Mouse (Mus musculus): ENCODE data around the gene Apmap. TPM values are rescaled to one million over a fixed set of nuclear protein-coding genes. Genes with fewer than 3 reads are reported as not detected.
"Not testable (repeated sequence)": the region's sequence is repeated elsewhere in the genome, so short reads cannot be mapped to it uniquely, and the experiment has no call there.

Gene Apmap
- total RNA-seq, 1 experiment from 2014 or later, result 25.6 TPM

DNA sequence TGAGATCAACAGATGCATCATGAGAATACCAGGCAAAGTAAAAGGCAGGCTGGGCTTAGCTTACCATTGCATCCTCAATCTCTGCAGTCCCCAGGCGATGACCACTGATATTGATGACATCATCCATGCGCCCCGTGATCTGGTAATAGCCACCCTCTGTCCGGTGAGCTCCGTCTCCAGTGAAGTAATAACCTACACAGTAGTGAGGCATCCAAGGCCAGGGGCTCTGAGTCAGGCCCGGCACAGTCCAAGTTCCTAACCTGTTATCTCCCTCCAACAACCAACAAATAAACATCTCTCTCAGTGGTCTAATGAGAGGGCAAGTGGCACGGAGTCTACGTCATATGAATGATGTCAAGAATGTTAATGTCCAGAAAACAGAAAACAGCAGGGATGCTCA lies 16.6 kb upstream of the Apmap start:
- ATAC-seq (ENCODE audit: extremely low read depth, insufficient number of reproducible peaks, low FRiP score, poor library complexity, severe bottlenecking), result no peak

DNA sequence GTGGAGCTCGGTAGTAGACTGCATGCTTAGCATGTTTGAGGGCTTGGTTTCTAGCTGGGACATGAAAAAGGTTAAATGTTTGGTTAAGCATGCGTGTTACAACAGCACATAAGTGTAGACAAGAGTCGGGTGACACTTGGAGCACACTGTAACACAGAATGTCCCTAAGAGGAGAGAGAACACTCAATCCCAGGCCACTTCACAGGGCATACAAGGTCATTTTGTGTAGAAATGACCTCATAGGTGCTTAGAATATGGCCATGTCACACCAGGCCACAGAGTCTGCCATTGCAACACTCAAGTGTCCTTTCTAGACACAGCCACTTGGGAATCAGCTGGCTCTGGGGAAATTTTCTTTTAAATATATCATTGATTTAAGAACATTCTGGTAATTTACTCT lies 15.6 kb upstream of the Apmap start:
- ATAC-seq (ENCODE audit: extremely low read depth, insufficient number of reproducible peaks, low FRiP score, poor library complexity, severe bottlenecking), result no peak

DNA sequence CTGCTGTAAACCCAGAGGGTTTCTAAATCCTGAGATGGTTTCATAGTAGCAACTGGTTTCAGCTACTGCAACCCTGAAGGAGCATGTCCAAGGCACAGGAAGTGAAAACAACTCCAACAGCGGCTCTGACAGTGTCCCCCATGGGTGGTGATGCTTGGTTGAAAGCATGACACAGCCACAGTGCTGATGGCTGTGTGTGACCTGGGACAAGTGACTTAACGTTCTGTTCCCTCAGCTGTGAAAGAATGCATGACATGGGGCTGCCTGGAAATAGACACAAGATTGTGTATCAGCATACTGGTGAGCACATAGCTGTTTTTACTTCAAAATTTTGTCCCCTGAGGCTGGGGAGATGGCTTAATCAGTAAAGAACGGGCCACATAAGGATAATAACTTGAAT lies 13.3 kb upstream of the Apmap start:
- ATAC-seq (ENCODE audit: extremely low read depth, insufficient number of reproducible peaks, low FRiP score, poor library complexity, severe bottlenecking), result no peak

DNA sequence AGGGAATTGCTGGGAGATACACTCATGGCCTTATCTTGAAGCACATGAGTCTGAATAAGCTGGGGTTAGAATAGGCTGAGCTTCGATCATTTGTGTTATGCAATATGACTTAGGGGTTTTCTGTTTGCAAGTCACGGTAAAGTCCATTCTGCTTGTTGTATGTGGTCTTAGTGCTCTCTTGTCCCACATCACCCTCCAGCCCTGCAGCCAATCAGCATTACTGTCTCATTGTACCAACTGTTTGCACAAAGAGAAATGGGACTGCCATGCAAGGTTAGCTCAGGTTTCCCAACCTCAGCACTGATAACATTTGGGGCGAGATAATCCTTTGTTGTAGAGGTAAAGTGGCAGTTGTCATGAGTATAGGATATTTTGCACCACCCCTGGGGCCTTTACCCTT lies 1.7 kb upstream of the Apmap start:
- no peak for ATAC-seq (ENCODE audit: extremely low read depth, insufficient number of reproducible peaks, low FRiP score, poor library complexity, severe bottlenecking)

DNA sequence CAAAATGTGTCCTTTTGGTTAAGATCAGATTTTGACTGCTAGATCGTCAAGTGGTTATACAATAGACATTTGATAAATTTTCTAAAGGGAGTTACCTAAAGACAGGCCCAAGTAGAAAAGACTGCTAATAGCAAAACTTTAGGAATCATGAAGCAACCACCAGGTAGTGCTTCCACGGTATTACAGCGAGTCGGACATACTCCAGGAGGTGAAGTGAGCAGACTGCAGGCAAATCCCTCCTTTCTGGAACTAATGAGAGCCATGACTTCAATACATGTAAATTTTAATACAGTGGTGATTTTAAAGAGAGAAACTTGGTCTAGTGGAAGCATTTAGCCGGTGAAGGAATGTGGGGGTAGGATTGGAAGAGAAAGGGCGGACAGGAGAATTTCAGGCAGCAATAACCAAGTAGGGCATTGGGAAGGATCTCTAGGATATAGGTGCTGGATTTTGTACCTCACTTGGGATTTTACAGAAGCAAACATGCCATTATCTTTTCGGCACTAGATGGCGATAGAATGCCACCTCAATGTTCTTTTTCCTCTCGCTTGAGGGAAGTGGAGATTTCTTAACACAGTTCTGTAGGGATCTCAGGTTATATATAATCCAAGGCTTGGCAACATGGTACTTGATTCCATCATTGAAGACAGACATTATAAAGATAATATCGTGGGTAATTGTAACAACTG lies 649 bp upstream of the Apmap start:
- peak; percentile 60; the same call in 1 of the 2 replicates for ATAC-seq (ENCODE audit: extremely low read depth, insufficient number of reproducible peaks, low FRiP score, poor library complexity, severe bottlenecking)

DNA sequence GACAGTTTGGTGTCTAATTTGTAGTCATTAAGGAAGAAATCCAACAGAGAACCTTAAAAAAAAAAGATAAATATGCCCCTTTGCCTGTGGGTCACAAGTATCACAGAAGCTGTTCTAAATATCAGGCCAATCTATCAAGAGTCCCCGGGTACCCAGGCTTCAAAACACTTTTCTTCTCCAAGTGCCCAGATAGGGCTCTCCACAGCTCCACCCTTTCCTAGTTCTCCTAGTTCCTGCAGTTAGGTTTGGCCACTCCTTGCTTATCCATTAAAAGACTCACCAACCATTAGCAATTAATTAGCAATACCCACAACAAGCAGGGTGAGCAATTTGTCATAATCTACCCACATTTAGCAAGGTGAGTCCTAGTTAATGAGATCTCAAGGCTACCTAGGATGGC lies 1.3 kb downstream of the Apmap start:
- ATAC-seq (ENCODE audit: extremely low read depth, insufficient number of reproducible peaks, low FRiP score, poor library complexity, severe bottlenecking), result no peak

DNA sequence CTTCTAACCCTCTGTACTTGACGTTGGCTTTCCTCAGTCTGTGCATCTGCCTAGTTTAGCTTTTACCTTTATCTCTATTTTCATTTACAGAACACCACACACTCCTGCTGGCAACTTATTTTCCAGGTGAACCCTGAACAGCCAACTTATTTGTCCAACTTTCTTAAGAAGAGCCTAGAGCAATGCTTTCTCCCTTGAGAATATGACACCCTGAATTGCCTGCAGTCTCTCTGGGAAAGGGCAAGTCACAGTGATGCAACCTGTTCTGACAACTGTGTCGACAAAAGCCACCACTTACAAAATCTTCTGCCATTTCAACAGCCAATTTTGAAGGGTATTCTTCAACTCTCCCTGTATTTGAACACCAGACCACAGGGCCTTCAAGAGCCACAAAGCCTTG lies 3.6 kb downstream of the Apmap start:
- ATAC-seq (ENCODE audit: extremely low read depth, insufficient number of reproducible peaks, low FRiP score, poor library complexity, severe bottlenecking), result no peak

DNA sequence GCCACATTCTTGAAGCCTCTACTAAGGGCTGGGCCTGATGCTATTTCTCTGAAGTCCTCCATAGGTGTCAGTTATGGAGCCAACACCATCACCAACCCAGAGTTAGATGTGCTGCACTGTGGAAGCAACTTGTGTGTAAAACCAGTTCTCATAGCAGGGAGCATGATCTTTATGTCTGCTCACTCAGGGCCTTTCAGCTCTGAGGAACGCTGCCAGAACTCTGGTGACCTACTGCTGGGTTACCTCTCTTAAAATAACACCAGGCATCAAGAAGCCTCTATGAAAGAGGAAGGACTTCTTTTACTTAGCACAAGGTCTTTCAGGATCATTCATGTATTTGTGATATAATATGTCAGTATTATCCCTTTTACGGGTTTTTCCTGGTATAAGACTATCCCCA lies 6.2 kb downstream of the Apmap start:
- ATAC-seq (ENCODE audit: extremely low read depth, insufficient number of reproducible peaks, low FRiP score, poor library complexity, severe bottlenecking), result no peak

DNA sequence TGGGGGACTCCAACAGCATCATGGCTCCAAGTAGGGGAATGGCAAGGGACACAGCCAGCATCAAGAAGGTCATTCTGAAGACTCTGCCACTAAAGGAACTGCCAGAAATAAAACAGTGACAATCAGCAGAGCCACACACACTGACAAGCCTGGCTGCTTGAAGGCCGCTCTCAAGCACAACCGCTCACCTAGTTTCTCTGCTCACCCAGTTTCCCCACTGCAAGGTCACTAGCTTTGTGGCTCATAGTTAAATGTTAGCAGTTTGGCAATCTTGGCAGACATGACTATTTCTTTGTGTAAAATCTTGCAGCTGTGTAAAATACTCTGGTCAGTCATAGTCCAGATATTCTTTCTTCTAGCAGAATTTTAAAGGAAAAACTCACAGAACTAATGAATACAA lies 8.1 kb downstream of the Apmap start:
- ATAC-seq (ENCODE audit: extremely low read depth, insufficient number of reproducible peaks, low FRiP score, poor library complexity, severe bottlenecking), result no peak

DNA sequence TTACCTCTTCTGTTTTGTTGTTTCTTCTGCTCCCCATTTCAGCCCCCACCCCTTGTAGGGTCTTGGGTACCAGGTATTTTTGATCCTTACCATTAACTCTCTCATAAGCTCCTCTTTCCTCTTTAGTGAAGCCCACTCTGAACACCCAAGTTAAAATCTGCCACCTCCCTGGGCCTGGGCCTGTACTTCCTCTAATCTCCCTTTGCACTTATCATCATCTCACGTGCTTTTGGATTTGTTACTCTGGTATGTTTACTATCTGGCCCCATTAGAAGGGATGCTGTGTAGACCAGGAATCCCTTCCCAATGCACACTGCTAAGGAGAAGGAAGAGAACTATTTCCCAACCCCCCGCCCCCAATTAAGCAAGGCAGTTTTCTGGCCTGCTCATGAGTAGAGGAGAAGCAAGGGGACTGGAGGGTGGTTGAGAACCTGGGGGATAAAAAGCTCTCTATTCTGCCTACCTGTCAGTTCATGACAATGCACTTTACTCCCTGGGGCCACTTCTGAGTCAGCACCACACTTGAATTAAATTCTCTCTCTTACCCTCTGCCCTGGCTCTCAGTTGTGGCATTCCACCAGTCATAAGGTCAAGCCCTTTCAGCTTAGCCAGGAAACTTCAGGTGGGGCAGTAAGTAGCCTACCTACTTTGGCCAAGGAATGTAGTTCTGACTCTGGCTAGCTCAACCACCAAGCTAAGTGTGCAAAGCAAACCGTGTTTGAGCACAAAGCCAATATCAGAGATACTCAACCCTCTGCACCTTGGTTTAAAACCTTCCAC lies 12.8 kb downstream of the Apmap start:
- no peak for ATAC-seq (ENCODE audit: extremely low read depth, insufficient number of reproducible peaks, low FRiP score, poor library complexity, severe bottlenecking)

DNA sequence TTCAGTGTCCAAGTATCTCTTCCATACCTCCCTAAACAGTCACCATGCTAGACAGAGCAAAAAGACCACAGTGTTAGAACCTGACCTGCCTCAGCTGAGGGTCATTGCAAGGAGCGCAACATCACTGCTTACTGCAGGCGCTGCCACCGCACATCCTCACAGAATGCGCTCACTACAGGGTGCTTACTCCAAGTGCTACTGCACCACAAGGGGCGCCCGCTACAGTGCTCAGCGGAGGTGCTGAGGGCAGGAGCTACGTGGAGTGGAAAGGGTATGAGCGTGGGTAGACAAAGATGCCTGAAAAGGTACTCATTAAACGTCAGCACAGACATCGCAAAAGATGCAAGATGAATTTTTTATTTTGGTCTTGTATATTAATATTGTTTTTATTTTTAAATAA lies 19.3 kb downstream of the Apmap start:
- ATAC-seq (ENCODE audit: extremely low read depth, insufficient number of reproducible peaks, low FRiP score, poor library complexity, severe bottlenecking), result no peak

DNA sequence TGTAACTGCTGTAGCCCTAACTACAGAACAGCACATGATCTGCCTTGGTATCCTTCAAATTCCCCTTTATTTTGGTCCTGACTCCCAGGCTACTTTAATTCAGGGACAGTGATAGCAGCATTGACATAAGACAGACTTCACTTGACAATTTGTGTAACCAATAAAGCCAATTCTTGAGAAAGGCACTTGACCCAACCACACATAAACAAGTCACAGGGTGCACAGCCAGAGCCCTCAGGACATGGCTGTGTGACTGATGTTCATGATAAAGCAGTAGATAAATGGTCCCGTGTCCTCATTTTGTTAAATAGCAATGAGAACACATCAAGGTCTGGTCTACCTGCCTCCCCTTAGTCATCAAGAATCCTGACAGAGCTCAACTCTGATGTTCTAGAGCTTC lies 28.7 kb downstream of the Apmap start:
- no peak for ATAC-seq (ENCODE audit: extremely low read depth, insufficient number of reproducible peaks, low FRiP score, poor library complexity, severe bottlenecking)

DNA sequence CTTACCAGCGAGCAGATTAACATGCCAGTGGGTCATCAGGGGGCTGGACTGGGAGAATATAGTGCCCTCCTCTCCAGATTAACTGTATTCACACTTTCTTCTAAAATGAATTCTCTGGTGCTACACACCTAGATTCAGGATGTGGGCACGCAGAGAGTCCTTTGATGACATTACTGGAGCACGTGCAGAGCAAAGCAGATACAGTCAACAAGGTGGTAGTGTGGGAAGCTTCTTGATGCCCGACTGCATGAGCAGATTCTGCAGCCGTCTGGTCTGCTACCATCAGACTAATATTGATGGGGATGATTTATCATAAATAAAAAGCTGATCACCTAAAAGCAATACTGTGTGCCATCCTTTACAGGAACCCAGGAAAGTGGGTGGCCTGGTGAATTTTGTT lies 29.8 kb downstream of the Apmap start:
- ATAC-seq (ENCODE audit: extremely low read depth, insufficient number of reproducible peaks, low FRiP score, poor library complexity, severe bottlenecking), result peak; percentile 39; the same call in 1 of the 2 replicates

DNA sequence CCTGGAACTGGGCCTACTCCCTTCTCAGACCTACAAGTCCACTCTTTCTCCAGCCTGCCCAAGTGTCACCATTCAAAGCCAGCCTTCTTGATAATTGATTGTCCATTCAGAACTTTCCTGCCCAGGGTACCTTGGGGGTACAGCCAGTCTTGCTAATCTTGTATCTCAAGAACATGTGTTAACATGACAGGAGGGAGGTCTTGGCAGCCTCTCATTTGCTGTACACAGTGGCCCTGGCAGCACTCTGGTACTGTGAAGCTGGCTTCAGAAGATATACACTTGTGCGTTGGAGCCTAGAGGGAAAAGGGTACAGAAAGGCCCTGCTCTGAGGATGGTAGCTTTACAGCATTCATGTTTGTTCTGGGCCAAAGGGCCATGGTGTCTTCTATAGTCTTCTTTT lies 32.1 kb downstream of the Apmap start:
- ATAC-seq (ENCODE audit: extremely low read depth, insufficient number of reproducible peaks, low FRiP score, poor library complexity, severe bottlenecking), result no peak

DNA sequence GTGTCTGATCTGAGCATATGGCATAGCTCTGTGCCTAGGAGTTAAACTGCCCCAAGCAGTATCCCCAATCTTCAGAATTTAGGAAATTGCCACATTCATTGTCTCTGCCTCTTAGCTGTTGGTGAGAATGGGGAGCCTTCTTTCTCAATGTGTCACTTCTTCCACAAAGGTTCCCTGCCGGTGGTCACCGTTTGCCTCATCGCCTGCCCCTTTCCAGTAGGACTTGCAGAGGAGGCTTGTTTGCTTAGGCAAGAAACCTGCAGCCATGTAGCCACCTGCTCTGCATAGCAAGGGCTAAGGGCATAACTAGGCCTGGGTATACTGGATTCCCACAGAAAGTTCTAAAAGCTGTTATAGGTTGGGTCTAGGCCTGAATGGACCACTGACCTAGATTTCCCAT lies 35.9 kb downstream of the Apmap start:
- ATAC-seq (ENCODE audit: extremely low read depth, insufficient number of reproducible peaks, low FRiP score, poor library complexity, severe bottlenecking), result no peak

DNA sequence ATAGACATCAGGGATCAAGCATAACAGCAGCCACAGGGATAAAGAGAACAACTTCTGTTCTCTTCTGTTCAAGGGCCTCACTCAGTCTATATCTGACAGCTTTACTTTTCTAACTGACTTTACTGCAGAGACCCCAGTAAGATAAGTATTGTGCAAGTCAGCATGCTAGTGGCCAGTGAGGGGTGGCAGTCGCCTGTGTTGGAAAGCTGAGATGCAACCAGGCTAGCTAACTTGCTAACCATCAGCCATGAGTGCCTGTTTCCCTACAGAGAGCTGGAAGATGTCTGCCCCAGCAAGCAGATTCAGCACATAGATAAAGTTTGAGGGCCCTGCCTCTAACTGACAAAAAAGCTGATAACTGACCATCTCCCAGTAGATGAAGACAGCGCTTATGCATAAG lies 37.6 kb downstream of the Apmap start:
- ATAC-seq (ENCODE audit: extremely low read depth, insufficient number of reproducible peaks, low FRiP score, poor library complexity, severe bottlenecking), result no peak

DNA sequence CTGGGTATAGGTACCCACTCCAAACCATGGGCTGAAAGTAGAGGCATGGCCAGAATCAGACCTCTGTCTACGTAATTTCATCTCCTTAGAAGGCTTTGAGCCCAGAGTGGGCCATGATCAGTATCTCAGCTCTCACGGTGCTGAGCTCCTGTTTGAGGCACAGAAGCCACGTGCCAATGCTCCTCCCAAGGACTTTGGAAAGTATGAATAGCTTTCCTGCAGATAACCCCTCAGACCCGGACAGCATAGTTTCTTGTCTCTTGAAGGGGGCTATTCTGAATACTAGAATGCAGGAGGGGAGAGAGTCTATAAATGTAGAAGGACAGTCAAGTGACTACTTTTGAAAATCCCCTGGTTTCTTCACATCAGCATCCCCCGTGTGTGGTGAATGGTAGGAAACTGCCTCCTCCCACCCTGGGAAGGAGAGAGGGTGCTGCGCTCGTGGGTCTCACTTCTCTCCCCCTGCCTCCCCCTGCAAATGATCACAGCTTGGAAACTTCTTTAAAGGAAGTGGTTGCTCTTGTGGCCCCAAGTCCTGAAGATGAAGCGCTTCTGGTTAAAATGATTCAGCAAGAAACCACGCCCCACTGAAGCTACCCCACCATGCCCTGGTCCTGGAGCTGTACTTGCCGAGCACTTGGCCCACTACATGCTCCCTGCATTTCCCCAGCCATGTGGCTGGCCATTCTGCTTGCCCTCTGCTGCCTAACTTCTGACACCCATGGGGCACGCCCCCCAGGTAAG lies 38.3 kb downstream of the Apmap start, which contains the start of gene Cst7:
Gene Cst7, plus strand, starts transcription at position 569 of the 744 bp plus-strand sequence.
- peak; percentile 47; the same call in 1 of the 2 replicates for ATAC-seq (ENCODE audit: extremely low read depth, insufficient number of reproducible peaks, low FRiP score, poor library complexity, severe bottlenecking)

DNA sequence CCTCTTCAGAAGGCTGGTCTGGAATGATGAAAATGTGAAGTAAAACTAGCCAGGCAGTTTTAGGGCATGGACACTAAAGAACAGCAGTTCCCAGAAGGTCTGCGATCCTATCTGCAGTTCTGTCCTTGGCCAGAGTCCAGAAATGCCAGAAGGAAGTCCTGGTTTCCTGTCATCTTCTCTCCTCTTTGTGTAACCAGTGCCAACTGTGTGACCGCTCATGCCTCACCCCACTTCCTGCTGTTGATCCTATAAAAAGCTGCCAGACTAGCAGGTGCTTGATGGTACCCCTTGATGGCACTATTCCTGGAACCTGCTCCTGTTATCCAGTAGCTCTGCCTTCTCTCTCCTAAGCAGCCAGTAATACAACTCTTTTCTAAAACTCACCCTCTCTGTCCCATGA lies 41.3 kb downstream of the Apmap start:
- ATAC-seq (ENCODE audit: extremely low read depth, insufficient number of reproducible peaks, low FRiP score, poor library complexity, severe bottlenecking), result no peak

DNA sequence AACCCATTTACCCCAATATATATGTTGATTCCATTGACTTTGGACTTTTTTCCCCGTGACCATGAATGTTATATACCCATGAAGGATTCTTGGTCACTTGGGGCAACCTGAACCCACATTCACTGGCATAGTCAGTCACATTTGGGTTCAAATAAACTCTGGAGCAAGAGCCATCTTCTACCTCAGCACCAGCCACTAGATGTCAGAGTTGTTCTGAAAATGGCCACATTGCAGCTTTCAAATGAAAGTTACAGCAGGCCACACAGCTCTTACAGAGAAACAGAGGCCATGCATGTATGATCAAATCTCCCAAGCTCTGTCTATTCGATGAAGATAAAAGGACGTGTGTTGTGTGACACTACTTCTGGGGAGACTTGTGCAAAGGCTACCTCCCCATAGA lies 49.8 kb downstream of the Apmap start:
- ATAC-seq (ENCODE audit: extremely low read depth, insufficient number of reproducible peaks, low FRiP score, poor library complexity, severe bottlenecking), result peak; percentile 55; the same call in 1 of the 2 replicates

DNA sequence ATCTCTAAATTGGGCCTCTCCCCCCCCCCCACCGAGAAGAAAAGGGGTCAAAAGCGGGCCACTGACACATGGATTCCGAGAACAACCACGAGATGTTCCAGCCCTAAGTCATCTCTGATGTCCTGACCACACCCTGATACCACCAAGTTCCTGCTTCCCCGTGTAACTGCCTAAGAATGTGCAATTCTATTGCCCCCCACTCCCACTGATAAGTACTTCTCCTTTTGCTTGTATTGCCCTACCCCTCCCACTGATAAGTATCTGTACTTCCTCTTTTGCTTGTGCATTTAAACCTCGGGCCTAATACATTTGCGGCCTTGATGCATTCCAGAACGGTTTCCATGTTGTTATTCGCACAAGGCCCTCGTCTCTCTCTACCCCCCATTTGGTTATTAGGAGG lies 58.8 kb downstream of the Apmap start:
- ATAC-seq (ENCODE audit: extremely low read depth, insufficient number of reproducible peaks, low FRiP score, poor library complexity, severe bottlenecking), result not testable (repeated sequence)
